Comparison of ENCODE assay signal across 20 mouse cellular contexts in genomic region chr4:46457186-46457585, GRCm38 (mm10). TPM values are rescaled to one million over a fixed set of nuclear protein-coding genes. Genes with fewer than 3 reads are reported as not detected.
DNase-seq lines count a peak whose midpoint lies in the region; ATAC-seq lines count a peak whose summit lies in the region.
"Had no signal": no experiment of that assay in that cellular context is flagged by ENCODE, and none has a peak within 500 bp of the region (broad histone marks: within the 10 kb centered on the region; RNA-seq: fewer than 3 reads in every experiment).

No protein-coding gene starts in this region.

- peaks cover 42% of the 10 kb centered on the region for H3K4me1 ChIP-seq in embryonic facial prominence, embryonic 13.5 days
- peaks cover 44% of the 10 kb centered on the region for H3K4me1 ChIP-seq in embryonic facial prominence, embryonic 10.5 days
- peaks cover 76% of the 10 kb centered on the region for H3K4me1 ChIP-seq in liver, embryonic 15.5 days (replicated peaks)

- 89% methylated on average over 3 of the region's 3 CpGs for WGBS in embryonic facial prominence, embryonic 13.5 days
- WGBS in embryonic facial prominence, embryonic 10.5 days = 96% methylated on average over 3 of the region's 3 CpGs
- 72% methylated on average over 3 of the region's 3 CpGs for WGBS in liver, embryonic 15.5 days (ENCODE audit: insufficient replicate concordance)

- no peaks in the 10 kb centered on the region for H3K9me3 ChIP-seq in embryonic facial prominence, embryonic 13.5 days
- H3K9me3 ChIP-seq in embryonic facial prominence, embryonic 10.5 days = no peaks in the 10 kb centered on the region
- H3K9me3 ChIP-seq in liver, embryonic 15.5 days (replicated peaks) = no peaks in the 10 kb centered on the region
- H3K9me3 ChIP-seq: forebrain, embryonic 13.5 days; heart, embryonic 10.5 days; midbrain, embryonic 12.5 days; stomach, embryonic 15.5 days had no signal

- no peak for DNase-seq in embryonic facial prominence, embryonic 10.5 days (ENCODE audit: low spot score)
- DNase-seq in 3T3-L1 (ENCODE audit: low read depth, low spot score) = peak; percentile 45
- DNase-seq in NIH3T3 (ENCODE audit: low read depth) = peak; percentile 60
- DNase-seq in cerebellum, postnatal 25 days = no peak
- DNase-seq in thymus, postnatal 14 days = no peak
- no peak for DNase-seq in thymus, postnatal 10 days (ENCODE audit: low spot score in 2 of 2)
- DNase-seq: cerebellum, adult 18-20 months; cerebellum, postnatal 14 days; heart, postnatal 4 days; kidney, adult 2 months; layer of hippocampus, adult 9-11 months had no signal

- ATAC-seq in embryonic facial prominence, embryonic 13.5 days (ENCODE audit: insufficient number of reproducible peaks, insufficient read depth, low FRiP score, low TSS enrichment, low read depth) = no peak
- no peak for ATAC-seq in liver, embryonic 15.5 days (ENCODE audit: insufficient read depth)
- ATAC-seq: forebrain, embryonic 13.5 days had no signal

- H3K27ac ChIP-seq in embryonic facial prominence, embryonic 13.5 days = no peak overlapping the region
- H3K27ac ChIP-seq in embryonic facial prominence, embryonic 10.5 days (replicated peaks) = no peak overlapping the region
- peak overlapping the region; percentile 98 for H3K27ac ChIP-seq in liver, embryonic 15.5 days (replicated peaks)
- H3K27ac ChIP-seq: forebrain, embryonic 13.5 days; heart, embryonic 10.5 days; hindbrain, embryonic 14.5 days; kidney, postnatal 0 days; left cerebral cortex, adult 2 months; midbrain, embryonic 12.5 days; stomach, embryonic 15.5 days had no signal

- H3K4me3 ChIP-seq in embryonic facial prominence, embryonic 13.5 days = no peak overlapping the region
- H3K4me3 ChIP-seq in embryonic facial prominence, embryonic 10.5 days = no peak overlapping the region
- peak overlapping the region; percentile 92; the same call in 1 of the 2 replicates for H3K4me3 ChIP-seq in liver, embryonic 15.5 days (replicated peaks)
- H3K4me3 ChIP-seq: forebrain, embryonic 13.5 days; heart, embryonic 10.5 days; left cerebral cortex, adult 2 months; midbrain, embryonic 12.5 days; stomach, embryonic 15.5 days had no signal

- no peak overlapping the region for H3K4me2 ChIP-seq in embryonic facial prominence, embryonic 13.5 days
- peak overlapping the region; percentile 90 for H3K4me2 ChIP-seq in liver, embryonic 15.5 days
- H3K4me2 ChIP-seq: forebrain, embryonic 13.5 days; hindbrain, embryonic 14.5 days; midbrain, embryonic 12.5 days; stomach, embryonic 15.5 days had no signal

- peaks cover 35% of the 10 kb centered on the region for H3K36me3 ChIP-seq in embryonic facial prominence, embryonic 13.5 days
- H3K36me3 ChIP-seq in embryonic facial prominence, embryonic 10.5 days (replicated peaks) = peaks cover 63% of the 10 kb centered on the region
- peaks cover 89% of the 10 kb centered on the region for H3K36me3 ChIP-seq in liver, embryonic 15.5 days (replicated peaks)

- H3K9ac ChIP-seq in embryonic facial prominence, embryonic 13.5 days = peak overlapping the region; percentile 11; the same call in 1 of the 2 replicates
- H3K9ac ChIP-seq in liver, embryonic 15.5 days = no peak overlapping the region
- H3K9ac ChIP-seq: forebrain, embryonic 13.5 days; hindbrain, embryonic 14.5 days; midbrain, embryonic 12.5 days; stomach, embryonic 15.5 days had no signal

- no peaks in the 10 kb centered on the region for H3K27me3 ChIP-seq in embryonic facial prominence, embryonic 13.5 days
- no peaks in the 10 kb centered on the region for H3K27me3 ChIP-seq in embryonic facial prominence, embryonic 10.5 days (replicated peaks; ENCODE audit: low read depth, poor library complexity, severe bottlenecking)
- no peaks in the 10 kb centered on the region for H3K27me3 ChIP-seq in liver, embryonic 15.5 days
- H3K27me3 ChIP-seq: forebrain, embryonic 13.5 days; midbrain, embryonic 12.5 days; stomach, embryonic 15.5 days had no signal

RNA-seq across cellular contexts. Expression of gene Anp32b, which starts 6.5 kb away (rescaled TPM):
- polyA plus RNA-seq in embryonic facial prominence, embryonic 13.5 days (2015; fragmentation: Nextera tagmentation; extraction: Ambion mirVana) = 313 and 339 TPM in 2 replicates
- polyA plus RNA-seq in embryonic facial prominence, embryonic 10.5 days (2016; fragmentation: Nextera tagmentation; extraction: Ambion mirVana) = 427 and 431 TPM in 2 replicates
- polyA plus RNA-seq in liver, embryonic 15.5 days (2015; fragmentation: Nextera tagmentation; extraction: Ambion mirVana) = 387 TPM in 2 replicates

RNA-seq across cellular contexts. Expression of gene Nans, which starts 31.9 kb away (rescaled TPM):
- 88.1 and 105 TPM in 2 replicates for polyA plus RNA-seq in embryonic facial prominence, embryonic 13.5 days (2015; fragmentation: Nextera tagmentation; extraction: Ambion mirVana)
- 86.7 and 88.8 TPM in 2 replicates for polyA plus RNA-seq in embryonic facial prominence, embryonic 10.5 days (2016; fragmentation: Nextera tagmentation; extraction: Ambion mirVana)
- polyA plus RNA-seq in liver, embryonic 15.5 days (2015; fragmentation: Nextera tagmentation; extraction: Ambion mirVana) = 45.1 and 51.9 TPM in 2 replicates

RNA-seq across cellular contexts. Expression of gene Hemgn, which starts 43.9 kb away (rescaled TPM):
- polyA plus RNA-seq in embryonic facial prominence, embryonic 13.5 days (2015; fragmentation: Nextera tagmentation; extraction: Ambion mirVana) = 0.87 and 4.4 TPM in 2 replicates
- polyA plus RNA-seq in embryonic facial prominence, embryonic 10.5 days (2016; fragmentation: Nextera tagmentation; extraction: Ambion mirVana) = 9.9 and 13.6 TPM in 2 replicates
- 386 and 388 TPM in 2 replicates for polyA plus RNA-seq in liver, embryonic 15.5 days (2015; fragmentation: Nextera tagmentation; extraction: Ambion mirVana)

Comparison
In these comparisons a context has a peak if more than half of its experiments do, and no peak if none do; other contexts are left out.
1. DNase-seq: peak in 3T3-L1 (single experiment) and NIH3T3 (single experiment); none in embryonic facial prominence, embryonic 10.5 days (single experiment), cerebellum, postnatal 25 days (0 of 2), thymus, postnatal 14 days (single experiment) and thymus, postnatal 10 days (0 of 2).
2. RNA of gene Hemgn, which starts 43.9 kb away (polyA plus RNA-seq): 386 to 388 TPM in liver, embryonic 15.5 days; 9.9 to 13.6 TPM in embryonic facial prominence, embryonic 10.5 days and 0.87 to 4.4 TPM in embryonic facial prominence, embryonic 13.5 days; every median in the first group is over 10 times any median in the second.